Mouse (Mus musculus) right cerebral cortex, postnatal 14 days (tissue): ENCODE results near the gene Gm27021.

Source experiments
- DNase-seq: peaks from one replicate; pipeline ENCODE4 v3.0.0; 2022

Gene Gm27021

GRCm38 (mm10) chr8:120563851-120564837 lies 103.7 kb downstream of the Gm27021 start:
- DNase-seq: peak; percentile 79

- no peak for DNase-seq
Measured at GRCm38 (mm10) chr8:120563348-120563724, 104.5 kb downstream of the Gm27021 start.

- DNase-seq: no peak
Measured at GRCm38 (mm10) chr8:120562680-120563347, 105.1 kb downstream of the Gm27021 start.

GRCm38 (mm10) chr8:120561539-120562435 lies 106.1 kb downstream of the Gm27021 start:
- DNase-seq: no peak

- no peak for DNase-seq
Measured at GRCm38 (mm10) chr8:120560535-120560934, 107.3 kb downstream of the Gm27021 start.

- no peak for DNase-seq
Measured at GRCm38 (mm10) chr8:120559654-120560053, 108.2 kb downstream of the Gm27021 start.
